Mouse (Mus musculus) hindbrain, embryonic 10.5 days (tissue): Measurements from ENCODE around the gene Ccdc57. TPM values are rescaled to one million over a fixed set of nuclear protein-coding genes. Genes with fewer than 3 reads are reported as not detected.
A peak's percentile ranks its signal among the peaks of the same experiment; 100 is the strongest.

Experiments used
- DNase-seq: peaks from one replicate; pipeline ENCODE4 v3.0.0-alpha.2; 2017; ENCODE audit warnings: low spot score
- H3K27ac ChIP-seq: fragments of 300-500 bp; sonication (generic); 2 replicates; pipeline ENCODE4 v1.5.1; 2016; ENCODE audit warnings: mild to moderate bottlenecking, moderate library complexity
- H3K27me3 ChIP-seq: fragments of 300-500 bp; sonication (generic); 2 replicates; pipeline ENCODE4 v1.6.1; 2016; ENCODE audit warnings: mild to moderate bottlenecking; ENCODE audit not compliant: poor library complexity, insufficient read depth, severe bottlenecking
- H3K36me3 ChIP-seq: fragments of 300-500 bp; sonication (generic); 2 replicates; pipeline ENCODE4 v1.6.1; 2016; ENCODE audit warnings: mild to moderate bottlenecking, moderate library complexity
- H3K4me1 ChIP-seq: fragments of 300-500 bp; sonication (generic); replicated peaks from 2 replicates; pipeline ENCODE4 v1.6.1; 2016; ENCODE audit warnings: mild to moderate bottlenecking
- H3K4me3 ChIP-seq: fragments of 300-500 bp; sonication (generic); 2 replicates; pipeline ENCODE4 v1.5.1; 2016; ENCODE audit warnings: mild to moderate bottlenecking, moderate library complexity
- H3K9me3 ChIP-seq: fragments of 300-500 bp; sonication (generic); 2 replicates; pipeline ENCODE4 v1.6.1; 2016; ENCODE audit warnings: mild to moderate bottlenecking, moderate library complexity
- WGBS: fragments of 180-500 bp; shearing (Covaris S2); methylation state at CpG from one replicate; pipeline ENCODE4 v1.1.7; 2016; 5-methylcytosine and 5-hydroxymethylcytosine counted together
- polyA plus RNA-seq: library from polyadenylated mRNA; unstranded; fragments of >200 nt; fragmentation: Nextera tagmentation; extraction: Ambion mirVana; gene quantifications from 2 replicates; pipeline ENCODE4 v1.2.1, GENCODE M21; 2016

The Ccdc57 gene
- polyA plus RNA-seq, 1 experiment from 2014 or later, result 6.4 TPM

- Histone ChIP-seq H3K27ac (no peak overlapping the region), H3K36me3 (peaks cover 97% of the 10 kb centered on the region), H3K4me3 (no peak overlapping the region), H3K9me3 (no peaks in the 10 kb centered on the region), H3K27me3 (no peaks in the 10 kb centered on the region), H3K4me1 (peaks cover 29% of the 10 kb centered on the region)
- DNase-seq, result no peak
- WGBS, result 96% methylated on average over 13 of the region's 13 CpGs
These were observed 114.4 kb downstream of the Ccdc57 start for GRCm38 (mm10) chr11:120818251-120818650.

GRCm38 (mm10) chr11:120817358-120817757 is 115.3 kb downstream of the Ccdc57 start:
- Histone ChIP-seq H3K4me1 (peaks cover 20% of the 10 kb centered on the region), H3K9me3 (no peaks in the 10 kb centered on the region), H3K27me3 (no peaks in the 10 kb centered on the region), H3K27ac (no peak overlapping the region), H3K4me3 (no peak overlapping the region), H3K36me3 (peaks cover 100% of the 10 kb centered on the region)
- no peak for DNase-seq
- 93% methylated on average over 6 of the region's 6 CpGs for WGBS

- Histone ChIP-seq H3K9me3 (no peaks in the 10 kb centered on the region), H3K36me3 (peaks cover 100% of the 10 kb centered on the region), H3K4me1 (no peaks in the 10 kb centered on the region), H3K4me3 (no peak overlapping the region), H3K27ac (no peak overlapping the region), H3K27me3 (no peaks in the 10 kb centered on the region)
- 95% methylated on average over 16 of the region's 16 CpGs for WGBS
- DNase-seq, result no peak
These were observed 120.6 kb downstream of the Ccdc57 start for GRCm38 (mm10) chr11:120812068-120812467.

GRCm38 (mm10) chr11:120808010-120808409 is 124.7 kb downstream of the Ccdc57 start:
- no peaks in the 10 kb centered on the region for H3K27me3 ChIP-seq
- peaks cover 83% of the 10 kb centered on the region for H3K36me3 ChIP-seq
- H3K27ac ChIP-seq, result no peak overlapping the region
- no peak overlapping the region for H3K4me3 ChIP-seq
- WGBS, result 93% methylated on average over 12 of the region's 12 CpGs
- no peaks in the 10 kb centered on the region for H3K9me3 ChIP-seq
- no peaks in the 10 kb centered on the region for H3K4me1 ChIP-seq
- DNase-seq, result no peak

GRCm38 (mm10) chr11:120805375-120806298 is 127.0 kb downstream of the Ccdc57 start:
- no peaks in the 10 kb centered on the region for H3K27me3 ChIP-seq
- H3K9me3 ChIP-seq, result no peaks in the 10 kb centered on the region
- peaks cover 2% of the 10 kb centered on the region; the same call in 1 of the 2 replicates for H3K4me1 ChIP-seq
- H3K36me3 ChIP-seq, result peaks cover 60% of the 10 kb centered on the region
- no peak overlapping the region for H3K4me3 ChIP-seq
- no peak for DNase-seq
- WGBS, result 94% methylated on average over 7 of the region's 7 CpGs
- H3K27ac ChIP-seq, result no peak overlapping the region

- no peak for DNase-seq
- H3K36me3 ChIP-seq, result peaks cover 51% of the 10 kb centered on the region
- H3K27ac ChIP-seq, result no peak overlapping the region
- WGBS, result 83% methylated on average over 4 of the region's 4 CpGs
- no peak overlapping the region for H3K4me3 ChIP-seq
- H3K4me1 ChIP-seq, result peaks cover 11% of the 10 kb centered on the region
- no peaks in the 10 kb centered on the region for H3K27me3 ChIP-seq
- H3K9me3 ChIP-seq, result no peaks in the 10 kb centered on the region
These were observed 127.9 kb downstream of the Ccdc57 start for GRCm38 (mm10) chr11:120804769-120805168.

GRCm38 (mm10) chr11:120804274-120804673 is 128.4 kb downstream of the Ccdc57 start:
- no peak overlapping the region for H3K27ac ChIP-seq
- peaks cover 46% of the 10 kb centered on the region for H3K36me3 ChIP-seq
- H3K9me3 ChIP-seq, result no peaks in the 10 kb centered on the region
- 79% methylated on average over 7 of the region's 7 CpGs for WGBS
- no peak for DNase-seq
- no peak overlapping the region for H3K4me3 ChIP-seq
- H3K4me1 ChIP-seq, result peaks cover 14% of the 10 kb centered on the region
- H3K27me3 ChIP-seq, result no peaks in the 10 kb centered on the region

- peaks cover 29% of the 10 kb centered on the region for H3K4me1 ChIP-seq
- no peaks in the 10 kb centered on the region for H3K27me3 ChIP-seq
- peak; percentile 91 for DNase-seq
- 12% methylated on average over 10 of the region's 10 CpGs for WGBS
- H3K27ac ChIP-seq, result peak overlapping the region; percentile 82
- no peaks in the 10 kb centered on the region for H3K9me3 ChIP-seq
- H3K36me3 ChIP-seq, result peaks cover 6% of the 10 kb centered on the region
- H3K4me3 ChIP-seq, result peak overlapping the region; percentile 26
These were observed 132.4 kb downstream of the Ccdc57 start for GRCm38 (mm10) chr11:120800061-120800904.

GRCm38 (mm10) chr11:120799316-120799890 is 133.3 kb downstream of the Ccdc57 start:
- H3K9me3 ChIP-seq, result no peaks in the 10 kb centered on the region
- WGBS, result 79% methylated on average over 6 of the region's 6 CpGs
- H3K4me1 ChIP-seq, result peaks cover 37% of the 10 kb centered on the region
- H3K27me3 ChIP-seq, result no peaks in the 10 kb centered on the region
- H3K27ac ChIP-seq, result peak overlapping the region; percentile 82
- H3K36me3 ChIP-seq, result peaks cover 8% of the 10 kb centered on the region
- no peak for DNase-seq
- H3K4me3 ChIP-seq, result peak overlapping the region; percentile 26; the same call in 1 of the 2 replicates

GRCm38 (mm10) chr11:120798244-120798643 is 134.4 kb downstream of the Ccdc57 start:
- H3K4me1 ChIP-seq, result peaks cover 43% of the 10 kb centered on the region
- no peak overlapping the region for H3K4me3 ChIP-seq
- DNase-seq, result no peak
- H3K27me3 ChIP-seq, result no peaks in the 10 kb centered on the region
- no peak overlapping the region for H3K27ac ChIP-seq
- H3K9me3 ChIP-seq, result no peaks in the 10 kb centered on the region
- 87% methylated on average over 3 of the region's 3 CpGs for WGBS
- peaks cover 19% of the 10 kb centered on the region for H3K36me3 ChIP-seq

- Histone ChIP-seq H3K36me3 (peaks cover 36% of the 10 kb centered on the region), H3K27ac (peak overlapping the region; percentile 92), H3K27me3 (no peaks in the 10 kb centered on the region), H3K4me1 (peaks cover 43% of the 10 kb centered on the region), H3K9me3 (no peaks in the 10 kb centered on the region), H3K4me3 (peak overlapping the region; percentile 100)
- WGBS, result 34% methylated on average over 8 of the region's 8 CpGs
- DNase-seq, result no peak
These were observed 136.1 kb downstream of the Ccdc57 start for GRCm38 (mm10) chr11:120796614-120796946.

GRCm38 (mm10) chr11:120795756-120796613 is 136.7 kb downstream of the Ccdc57 start, which contains the start of gene Dus1l:
Dus1l (minus strand) TSS chr11:120796403.
- DNase-seq, result peak; percentile 98
- WGBS, result 2% methylated on average over 59 of the region's 59 CpGs

More at GRCm38 (mm10) chr11:120795756-120796613, 136.7 kb downstream of the Ccdc57 start, which contains the start of gene Dus1l:
- H3K4me1 ChIP-seq, result peaks cover 43% of the 10 kb centered on the region
- H3K27me3 ChIP-seq, result no peaks in the 10 kb centered on the region
- peak within 1 kb of the TSS; percentile 92 for H3K27ac ChIP-seq
- peak within 1 kb of the TSS; percentile 100 for H3K4me3 ChIP-seq
- no peaks in the 10 kb centered on the region for H3K9me3 ChIP-seq
- peaks cover 42% of the 10 kb centered on the region for H3K36me3 ChIP-seq
